Mouse (Mus musculus): Measurements from ENCODE around the gene St8sia2. TPM values are rescaled to one million over a fixed set of nuclear protein-coding genes. Genes with fewer than 3 reads are reported as not detected.

The St8sia2 gene
- polyA plus RNA-seq (2014; fragmentation: Nextera tagmentation; extraction: Ambion mirVana) = 97.9 and 102 TPM in 2 replicates

DNA sequence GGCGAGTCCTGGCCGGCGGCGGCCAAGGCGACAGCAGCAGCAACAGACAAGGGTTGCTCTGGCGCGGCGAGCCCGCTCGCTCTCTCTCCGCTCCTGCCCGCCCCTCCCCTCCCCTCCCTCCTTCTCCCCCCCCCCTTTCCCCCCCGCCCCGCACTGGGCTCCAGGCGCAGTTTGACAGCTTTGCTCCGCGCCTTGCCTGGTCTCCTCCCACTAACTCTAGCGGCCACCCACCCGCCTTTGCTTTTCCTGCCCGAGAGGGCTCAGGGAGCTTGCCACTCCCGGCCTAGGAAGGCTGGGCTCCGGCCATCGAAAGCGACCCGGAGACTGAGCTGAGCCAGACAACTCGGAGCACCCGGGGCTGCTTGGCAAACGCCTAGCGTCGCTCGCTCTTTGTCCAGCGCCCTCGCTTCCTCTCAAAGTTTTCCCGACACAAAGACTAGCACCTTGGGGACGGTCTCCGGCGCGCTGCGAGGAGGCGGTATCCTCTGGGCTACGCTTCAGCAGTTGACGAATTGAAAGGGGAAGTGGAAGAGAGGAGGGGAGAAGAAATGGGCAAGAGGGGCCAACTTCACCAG lies at the start of gene St8sia2:
St8sia2 (minus strand) TSS at position 90 of the 575 bp plus-strand sequence.
- WGBS = 0% methylated on average over 29 of the region's 42 CpGs
- Histone ChIP-seq H3K27ac (ENCODE audit: low read depth, low read length) (peak within 1 kb of the TSS; percentile 96), H3K9ac (replicated peaks; ENCODE audit: low read depth, low read length) (peak within 1 kb of the TSS; percentile 100), H3K4me3 (ENCODE audit: low read depth, low read length) (peak within 1 kb of the TSS; percentile 94), H3K27me3 (ENCODE audit: control insufficient read depth, insufficient read depth, low read length) (no peaks in the 10 kb centered on the region; the same call in 1 of the 2 replicates), H3K36me3 (ENCODE audit: control insufficient read depth, insufficient read depth, low read length) (no peaks in the 10 kb centered on the region), H3K4me2 (ENCODE audit: low read depth, low read length) (peak within 1 kb of the TSS; percentile 83), H3K4me1 (ENCODE audit: control insufficient read depth, insufficient read depth, low read length) (peaks cover 34% of the 10 kb centered on the region), H3K9me3 (ENCODE audit: control insufficient read depth, low read length) (no peaks in the 10 kb centered on the region)
- ATAC-seq (ENCODE audit: low read depth) = peak; percentile 89

GRCm38 (mm10) chr7:74061076-74061475 lies 47.6 kb upstream of the St8sia2 start:
- Histone ChIP-seq H3K4me1 (ENCODE audit: control insufficient read depth, insufficient read depth, low read length) (no peaks in the 10 kb centered on the region), H3K9me3 (ENCODE audit: control insufficient read depth, low read length) (no peaks in the 10 kb centered on the region), H3K27ac (ENCODE audit: low read depth, low read length) (no peak overlapping the region), H3K4me2 (ENCODE audit: low read depth, low read length) (no peak overlapping the region), H3K27me3 (ENCODE audit: control insufficient read depth, insufficient read depth, low read length) (no peaks in the 10 kb centered on the region), H3K36me3 (ENCODE audit: control insufficient read depth, insufficient read depth, low read length) (no peaks in the 10 kb centered on the region), H3K4me3 (ENCODE audit: low read depth, low read length) (no peak overlapping the region), H3K9ac (replicated peaks; ENCODE audit: low read depth, low read length) (no peak overlapping the region)
- ATAC-seq (ENCODE audit: low read depth) = no peak
- 94% methylated on average over 6 of the region's 6 CpGs for WGBS

GRCm38 (mm10) chr7:74060306-74060946 lies 46.9 kb upstream of the St8sia2 start:
- WGBS = 93% methylated on average over 3 of the region's 3 CpGs
- no peak overlapping the region for H3K27ac ChIP-seq (ENCODE audit: low read depth, low read length)
- no peaks in the 10 kb centered on the region for H3K4me1 ChIP-seq (ENCODE audit: control insufficient read depth, insufficient read depth, low read length)
- H3K36me3 ChIP-seq (ENCODE audit: control insufficient read depth, insufficient read depth, low read length) = no peaks in the 10 kb centered on the region
- no peak overlapping the region for H3K4me3 ChIP-seq (ENCODE audit: low read depth, low read length)
- no peak overlapping the region for H3K4me2 ChIP-seq (ENCODE audit: low read depth, low read length)
- no peak for ATAC-seq (ENCODE audit: low read depth)
- H3K27me3 ChIP-seq (ENCODE audit: control insufficient read depth, insufficient read depth, low read length) = no peaks in the 10 kb centered on the region
- no peak overlapping the region for H3K9ac ChIP-seq (replicated peaks; ENCODE audit: low read depth, low read length)
- no peaks in the 10 kb centered on the region for H3K9me3 ChIP-seq (ENCODE audit: control insufficient read depth, low read length)

DNA sequence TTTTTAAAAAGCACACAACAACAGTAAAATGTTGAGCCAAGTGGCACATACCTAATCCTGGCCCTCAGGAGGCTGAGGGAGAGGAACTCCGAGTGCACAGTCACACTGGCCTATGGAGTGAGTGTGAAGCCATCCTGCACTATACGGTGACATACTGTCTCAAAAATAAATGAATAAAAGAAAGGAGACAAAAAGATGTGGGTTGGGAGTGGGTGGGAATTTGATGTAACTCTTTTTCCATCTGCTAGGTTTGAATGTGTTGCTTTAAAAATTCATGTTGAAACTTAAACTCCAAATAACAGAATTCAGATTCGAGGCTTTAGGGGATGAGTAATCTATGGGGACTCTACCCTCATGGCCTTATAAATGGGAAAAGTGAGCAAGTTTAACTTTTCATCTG lies 46.2 kb upstream of the St8sia2 start:
- ATAC-seq (ENCODE audit: low read depth) = no peak
- no peak overlapping the region for H3K4me2 ChIP-seq (ENCODE audit: low read depth, low read length)
- H3K4me1 ChIP-seq (ENCODE audit: control insufficient read depth, insufficient read depth, low read length) = no peaks in the 10 kb centered on the region
- no peak overlapping the region for H3K9ac ChIP-seq (replicated peaks; ENCODE audit: low read depth, low read length)
- H3K27ac ChIP-seq (ENCODE audit: low read depth, low read length) = no peak overlapping the region
- H3K27me3 ChIP-seq (ENCODE audit: control insufficient read depth, insufficient read depth, low read length) = no peaks in the 10 kb centered on the region
- H3K36me3 ChIP-seq (ENCODE audit: control insufficient read depth, insufficient read depth, low read length) = no peaks in the 10 kb centered on the region
- H3K9me3 ChIP-seq (ENCODE audit: control insufficient read depth, low read length) = no peaks in the 10 kb centered on the region
- no peak overlapping the region for H3K4me3 ChIP-seq (ENCODE audit: low read depth, low read length)
- WGBS = 85% methylated on average over 3 of the region's 3 CpGs

DNA sequence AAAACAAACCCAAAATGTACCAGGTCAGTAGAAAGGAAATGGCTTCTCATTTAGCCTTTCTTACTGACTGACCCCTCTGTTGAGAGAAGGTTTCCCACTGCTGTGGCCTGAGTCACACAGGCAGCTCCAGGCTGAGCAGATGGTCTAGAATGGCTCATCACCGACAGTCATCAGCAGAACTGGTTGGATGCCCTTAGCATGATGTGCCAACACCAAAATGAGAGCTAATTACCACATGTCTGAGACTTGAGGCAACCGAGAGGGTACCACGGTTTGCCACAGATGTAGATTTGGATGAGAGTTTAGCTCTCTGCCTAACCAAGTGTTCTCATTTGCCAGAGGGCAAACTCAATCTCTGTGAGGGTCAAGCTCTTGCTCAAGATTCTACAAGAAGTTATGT lies 42.3 kb upstream of the St8sia2 start:
- WGBS = 91% methylated on average over 3 of the region's 3 CpGs
- no peaks in the 10 kb centered on the region for H3K36me3 ChIP-seq (ENCODE audit: control insufficient read depth, insufficient read depth, low read length)
- no peak for ATAC-seq (ENCODE audit: low read depth)

DNA sequence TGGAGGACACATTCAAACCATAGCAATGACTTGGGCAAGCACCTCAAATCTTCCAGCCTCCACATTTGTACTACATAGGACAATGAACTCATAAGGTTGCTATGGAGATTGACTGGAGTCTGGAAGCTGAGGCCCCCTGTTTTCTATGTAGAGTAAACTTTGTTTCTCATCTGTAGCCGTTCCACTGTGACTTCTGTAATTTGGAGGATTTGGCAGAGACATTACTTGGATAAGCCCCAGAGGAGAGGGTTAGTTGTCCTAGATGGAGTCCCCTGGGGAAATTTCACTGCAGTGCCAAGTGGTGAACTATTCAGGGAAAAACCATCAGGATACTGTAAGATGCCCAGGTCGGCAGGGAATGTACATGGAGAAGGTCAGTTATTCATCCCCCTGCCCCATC lies 34.1 kb upstream of the St8sia2 start:
- no peaks in the 10 kb centered on the region for H3K4me1 ChIP-seq (ENCODE audit: control insufficient read depth, insufficient read depth, low read length)
- no peak overlapping the region for H3K4me2 ChIP-seq (ENCODE audit: low read depth, low read length)
- H3K27ac ChIP-seq (ENCODE audit: low read depth, low read length) = no peak overlapping the region
- no peak for ATAC-seq (ENCODE audit: low read depth)
- H3K36me3 ChIP-seq (ENCODE audit: control insufficient read depth, insufficient read depth, low read length) = no peaks in the 10 kb centered on the region
- H3K9ac ChIP-seq (replicated peaks; ENCODE audit: low read depth, low read length) = no peak overlapping the region
- no peaks in the 10 kb centered on the region for H3K27me3 ChIP-seq (ENCODE audit: control insufficient read depth, insufficient read depth, low read length)
- H3K9me3 ChIP-seq (ENCODE audit: control insufficient read depth, low read length) = no peaks in the 10 kb centered on the region
- WGBS = 57% methylated on average over 2 of the region's 2 CpGs
- no peak overlapping the region for H3K4me3 ChIP-seq (ENCODE audit: low read depth, low read length)

More for the DNA sequence above, 42.3 kb upstream of the St8sia2 start:
- Histone ChIP-seq H3K27ac (ENCODE audit: low read depth, low read length) (no peak overlapping the region), H3K4me2 (ENCODE audit: low read depth, low read length) (no peak overlapping the region), H3K9ac (replicated peaks; ENCODE audit: low read depth, low read length) (no peak overlapping the region), H3K9me3 (ENCODE audit: control insufficient read depth, low read length) (no peaks in the 10 kb centered on the region), H3K4me1 (ENCODE audit: control insufficient read depth, insufficient read depth, low read length) (no peaks in the 10 kb centered on the region), H3K27me3 (ENCODE audit: control insufficient read depth, insufficient read depth, low read length) (no peaks in the 10 kb centered on the region), H3K4me3 (ENCODE audit: low read depth, low read length) (no peak overlapping the region)

DNA sequence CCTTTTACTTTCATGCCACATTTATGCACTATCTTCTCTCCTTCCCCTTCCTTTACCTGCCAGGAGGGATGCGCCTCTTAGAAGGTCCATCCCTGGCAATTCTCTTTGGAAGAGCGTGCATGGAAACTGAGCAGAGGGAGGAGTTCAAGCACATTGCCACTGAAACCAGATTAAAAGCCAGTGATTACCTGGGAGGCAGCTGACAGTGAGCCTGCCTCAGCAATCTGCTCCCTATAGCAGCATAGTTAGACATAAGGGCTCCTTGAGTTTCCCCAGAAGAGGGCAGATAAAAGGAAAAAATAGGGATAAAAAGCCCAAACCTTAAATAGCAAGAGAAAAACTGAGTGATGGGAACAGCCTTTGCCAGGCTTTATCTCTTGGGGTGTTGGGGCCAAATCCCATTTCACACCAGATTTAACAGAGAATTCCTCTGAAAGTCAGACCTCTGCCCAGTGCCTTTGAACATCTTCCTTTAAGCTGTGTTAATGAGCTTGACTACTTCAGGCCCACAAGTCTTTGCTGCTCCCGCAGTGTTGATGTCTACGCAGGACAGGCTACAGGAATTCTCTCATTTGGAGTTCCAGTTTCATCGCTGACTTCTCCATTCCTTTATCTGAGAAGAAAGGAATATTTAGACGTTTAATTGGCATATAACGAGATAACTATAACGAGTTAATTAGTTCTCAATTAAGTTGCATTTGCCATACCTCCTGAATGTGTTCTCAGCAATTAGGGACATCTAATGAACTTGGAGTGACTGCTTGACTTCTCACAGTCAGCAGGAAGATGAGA lies 31.9 kb upstream of the St8sia2 start:
- Histone ChIP-seq H3K9me3 (ENCODE audit: control insufficient read depth, low read length) (no peaks in the 10 kb centered on the region), H3K9ac (replicated peaks; ENCODE audit: low read depth, low read length) (no peak overlapping the region), H3K4me3 (ENCODE audit: low read depth, low read length) (no peak overlapping the region), H3K4me2 (ENCODE audit: low read depth, low read length) (no peak overlapping the region), H3K27ac (ENCODE audit: low read depth, low read length) (no peak overlapping the region), H3K4me1 (ENCODE audit: control insufficient read depth, insufficient read depth, low read length) (no peaks in the 10 kb centered on the region), H3K27me3 (ENCODE audit: control insufficient read depth, insufficient read depth, low read length) (no peaks in the 10 kb centered on the region), H3K36me3 (ENCODE audit: control insufficient read depth, insufficient read depth, low read length) (no peaks in the 10 kb centered on the region)
- ATAC-seq (ENCODE audit: low read depth) = no peak
- 81% methylated on average over 8 of the region's 8 CpGs for WGBS

DNA sequence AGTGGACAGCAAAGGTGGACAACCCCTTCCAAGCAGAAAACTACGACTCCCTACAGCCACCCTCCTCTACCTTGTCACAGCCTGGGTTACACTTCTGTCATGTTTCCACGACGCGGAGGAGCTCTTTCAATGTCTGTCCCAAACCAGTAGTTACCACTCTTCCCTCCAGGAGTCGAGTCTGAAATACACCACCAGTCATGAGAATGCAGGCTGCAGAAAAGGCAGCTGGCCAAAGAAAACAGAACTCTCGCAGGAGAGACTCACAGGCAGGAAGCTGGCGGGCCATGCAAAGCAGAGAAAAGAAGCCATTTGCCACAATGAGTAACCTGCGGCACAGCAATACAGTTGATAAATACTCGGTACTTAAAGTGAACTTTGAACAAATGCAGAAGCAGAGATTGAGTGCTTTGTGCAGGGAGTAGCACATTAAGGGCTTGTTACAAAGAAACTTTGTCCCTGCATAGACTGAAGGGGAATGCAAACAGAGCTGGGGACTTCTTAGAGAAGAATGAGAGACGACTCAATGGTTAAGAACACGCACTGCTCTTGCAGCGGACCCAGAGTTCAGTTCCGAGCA lies 30.2 kb upstream of the St8sia2 start:
- Histone ChIP-seq H3K9ac (replicated peaks; ENCODE audit: low read depth, low read length) (no peak overlapping the region), H3K27me3 (ENCODE audit: control insufficient read depth, insufficient read depth, low read length) (no peaks in the 10 kb centered on the region), H3K27ac (ENCODE audit: low read depth, low read length) (no peak overlapping the region), H3K4me1 (ENCODE audit: control insufficient read depth, insufficient read depth, low read length) (no peaks in the 10 kb centered on the region), H3K4me2 (ENCODE audit: low read depth, low read length) (no peak overlapping the region), H3K4me3 (ENCODE audit: low read depth, low read length) (no peak overlapping the region), H3K9me3 (ENCODE audit: control insufficient read depth, low read length) (no peaks in the 10 kb centered on the region), H3K36me3 (ENCODE audit: control insufficient read depth, insufficient read depth, low read length) (no peaks in the 10 kb centered on the region)
- ATAC-seq (ENCODE audit: low read depth) = no peak
- WGBS = 47% methylated on average over 13 of the region's 13 CpGs

- Histone ChIP-seq H3K4me1 (ENCODE audit: control insufficient read depth, insufficient read depth, low read length) (no peaks in the 10 kb centered on the region), H3K4me3 (ENCODE audit: low read depth, low read length) (no peak overlapping the region), H3K36me3 (ENCODE audit: control insufficient read depth, insufficient read depth, low read length) (no peaks in the 10 kb centered on the region), H3K9me3 (ENCODE audit: control insufficient read depth, low read length) (no peaks in the 10 kb centered on the region), H3K9ac (replicated peaks; ENCODE audit: low read depth, low read length) (no peak overlapping the region), H3K27me3 (ENCODE audit: control insufficient read depth, insufficient read depth, low read length) (no peaks in the 10 kb centered on the region), H3K27ac (ENCODE audit: low read depth, low read length) (peak overlapping the region; percentile 53), H3K4me2 (ENCODE audit: low read depth, low read length) (no peak overlapping the region)
- 21% methylated on average over 5 of the region's 5 CpGs for WGBS
- ATAC-seq (ENCODE audit: low read depth) = peak; percentile 56; the same call in 1 of the 2 replicates
Measured at GRCm38 (mm10) chr7:74025007-74025406, 11.5 kb upstream of the St8sia2 start.

All from neural tube, embryonic 14.5 days (tissue).